Mouse (Mus musculus) cortical plate, adult 2 months (tissue): ENCODE results near the gene Fgf8.

Source experiments
- CTCF ChIP-seq: fragments of 200-500 bp; IDR thresholded peaks from 2 replicates; pipeline ENCODE4 v1.5.1; 2011; ENCODE audit warnings: mild to moderate bottlenecking, control low read depth, low read length; ENCODE audit not compliant: insufficient read depth; ENCODE audit errors: extremely low read depth
- POLR2A ChIP-seq: fragments of 200-500 bp; IDR thresholded peaks from 2 replicates; pipeline ENCODE4 v1.6.1; 2011; ENCODE audit warnings: mild to moderate bottlenecking, low read length, control low read depth; ENCODE audit not compliant: insufficient read depth; ENCODE audit errors: extremely low read depth

- TF ChIP-seq POLR2A (no peak), CTCF (no peak)
These were observed 55.7 kb downstream of the Fgf8 start for GRCm38 (mm10) chr19:45687001-45687400.
